Mouse (Mus musculus) midbrain, embryonic 12.5 days (tissue): ENCODE measurements around the gene Gm13288. TPM values are rescaled to one million over a fixed set of nuclear protein-coding genes. Genes with fewer than 3 reads are reported as not detected.
"Not testable (repeated sequence)": the region's sequence is repeated elsewhere in the genome, so short reads cannot be mapped to it uniquely, and the experiment has no call there.

Source experiments
- ATAC-seq: fragments of 200-750 bp; cut with Nextera tagmentation; 2 replicates; pipeline ENCODE4 v1.8.0; 2017; ENCODE audit warnings: low read depth, moderate TSS enrichment, moderate library complexity; ENCODE audit not compliant: low FRiP score
- H3K27ac ChIP-seq: fragments of 300-500 bp; sonication (generic); replicated peaks from 2 replicates; pipeline ENCODE4 v1.5.1; 2016; ENCODE audit warnings: mild to moderate bottlenecking
- H3K27me3 ChIP-seq: fragments of 300-500 bp; sonication (generic); 2 replicates; pipeline ENCODE4 v1.6.1; 2016; ENCODE audit warnings: mild to moderate bottlenecking
- H3K36me3 ChIP-seq: fragments of 300-500 bp; sonication (generic); 2 replicates; pipeline ENCODE4 v1.6.1; 2016
- H3K4me1 ChIP-seq: fragments of 300-500 bp; sonication (generic); 2 replicates; pipeline ENCODE4 v1.6.1; 2016
- H3K4me2 ChIP-seq: fragments of 300-500 bp; sonication (generic); replicated peaks from 2 replicates; pipeline ENCODE4 v1.6.1; 2016; ENCODE audit warnings: mild to moderate bottlenecking, moderate library complexity
- H3K4me3 ChIP-seq: fragments of 300-500 bp; sonication (generic); 2 replicates; pipeline ENCODE4 v1.5.1; 2016; ENCODE audit warnings: mild to moderate bottlenecking
- H3K9ac ChIP-seq: fragments of 300-500 bp; sonication (generic); replicated peaks from 2 replicates; pipeline ENCODE4 v1.6.1; 2016; ENCODE audit warnings: mild to moderate bottlenecking, moderate library complexity
- H3K9me3 ChIP-seq: fragments of 300-500 bp; sonication (generic); 2 replicates; pipeline ENCODE4 v1.6.1; 2016; ENCODE audit warnings: mild to moderate bottlenecking
- WGBS: fragments of 180-500 bp; shearing (Covaris S2); methylation state at CpG from one replicate; pipeline ENCODE4 v1.1.7; 2016; 5-methylcytosine and 5-hydroxymethylcytosine counted together
- polyA plus RNA-seq: library from polyadenylated mRNA; unstranded; fragments of >200 nt; fragmentation: Nextera tagmentation; extraction: Ambion mirVana; gene quantifications from 2 replicates; pipeline ENCODE4 v1.2.1, GENCODE M21; 2016

The Gm13288 gene
- not detected in 2 replicates for polyA plus RNA-seq

DNA sequence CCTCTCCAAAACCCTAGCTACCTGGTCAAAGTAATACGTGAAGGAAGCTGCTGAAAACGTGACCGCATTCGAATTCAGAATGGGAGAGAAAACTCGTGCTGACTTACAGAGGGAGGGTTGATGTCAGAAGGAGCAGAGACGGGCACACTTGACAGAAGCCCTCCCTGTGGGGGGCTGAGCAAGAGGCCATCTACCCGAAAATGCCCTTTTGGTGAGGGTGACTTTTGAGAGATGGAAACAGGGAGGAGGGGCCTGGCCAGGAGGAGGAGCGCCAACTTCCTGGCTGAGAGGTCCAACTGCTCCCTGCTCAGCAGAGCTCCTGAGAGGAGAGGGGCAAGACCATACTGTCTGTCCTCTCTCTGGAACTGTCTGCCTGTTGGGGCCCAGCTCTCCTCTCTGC lies at the start of gene Gm13288:
Gene Gm13288, plus strand, starts transcription at position 301 of the 400 bp plus-strand sequence.
- not testable (repeated sequence) for H3K9ac ChIP-seq, H3K27me3 ChIP-seq, H3K9me3 ChIP-seq, H3K27ac ChIP-seq, H3K36me3 ChIP-seq, ATAC-seq, H3K4me1 ChIP-seq
- peak within 1 kb of the TSS; percentile 38 for H3K4me2 ChIP-seq
- H3K4me3 ChIP-seq: peak within 1 kb of the TSS; percentile 24; the same call in 1 of the 2 replicates
- WGBS: no CpG with 5 or more reads among the region's 8 CpGs

DNA sequence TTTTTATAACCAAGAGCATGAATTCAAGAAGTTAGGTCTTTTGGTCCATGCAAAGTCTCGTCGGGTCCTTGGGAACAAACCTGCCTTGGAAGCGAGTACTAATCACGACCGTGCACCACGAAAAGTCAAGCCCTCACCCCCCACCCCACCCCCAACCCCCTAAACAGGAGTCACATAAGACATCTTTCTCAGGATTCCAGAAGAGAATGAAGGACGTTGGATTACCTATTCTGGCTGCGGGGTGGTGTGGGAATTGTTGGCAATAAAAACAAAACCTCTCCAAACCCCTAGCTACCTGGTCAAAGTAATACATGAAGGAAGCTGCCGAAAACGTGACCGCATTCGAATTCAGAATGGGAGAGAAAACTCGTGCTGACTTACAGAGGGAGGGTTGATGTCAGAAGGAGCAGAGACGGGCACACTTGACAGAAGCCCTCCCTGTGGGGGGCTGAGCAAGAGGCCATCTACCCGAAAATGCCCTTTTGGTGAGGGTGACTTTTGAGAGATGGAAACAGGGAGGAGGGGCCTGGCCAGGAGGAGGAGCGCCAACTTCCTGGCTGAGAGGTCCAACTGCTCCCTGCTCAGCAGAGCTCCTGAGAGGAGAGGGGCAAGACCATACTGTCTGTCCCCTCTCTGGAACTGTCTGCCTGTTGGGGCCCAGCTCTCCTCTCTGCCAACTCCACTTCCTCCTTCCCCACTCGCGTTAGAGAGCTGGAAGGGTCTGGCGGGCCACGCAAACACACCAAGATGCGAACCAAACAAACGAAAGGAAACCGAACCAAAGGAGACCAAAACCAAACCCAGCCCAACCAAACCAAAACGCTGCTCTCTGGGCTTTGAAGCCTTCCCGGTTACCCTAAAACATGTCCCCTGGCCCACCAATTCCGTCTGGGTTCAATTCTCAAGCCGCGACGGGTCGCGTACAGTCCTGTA lies 48.5 kb upstream of the Gm13288 start:
- H3K4me1 ChIP-seq, H3K9me3 ChIP-seq, ATAC-seq, H3K27me3 ChIP-seq, H3K36me3 ChIP-seq: not testable (repeated sequence)
- 12% methylated on average over 29 of the region's 31 CpGs for WGBS
- Histone ChIP-seq H3K27ac (peak overlapping the region; percentile 74), H3K4me3 (peak overlapping the region; percentile 49), H3K4me2 (peak overlapping the region; percentile 76), H3K9ac (peak overlapping the region; percentile 67)

DNA sequence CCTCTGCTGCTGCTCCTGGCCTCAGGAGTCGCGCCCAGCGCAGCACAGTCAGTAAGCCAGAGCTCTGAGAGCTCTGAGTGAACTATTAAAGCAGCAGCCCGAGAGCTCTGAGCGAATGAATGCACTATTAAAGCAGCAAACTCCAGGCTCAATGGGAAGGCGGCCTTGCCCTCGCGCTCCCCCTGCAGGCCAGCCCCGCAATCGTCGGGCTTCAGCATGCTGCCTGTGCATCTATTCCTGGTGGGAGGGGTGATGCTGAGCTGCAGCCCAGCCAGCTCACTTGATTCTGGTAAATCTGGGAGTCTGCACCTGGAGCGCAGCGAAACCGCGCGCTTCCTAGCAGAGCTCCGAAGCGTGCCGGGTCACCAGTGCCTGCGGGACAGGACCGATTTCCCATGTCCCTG lies 47.7 kb upstream of the Gm13288 start:
- peak overlapping the region; percentile 74 for H3K27ac ChIP-seq
- not testable (repeated sequence) for H3K9me3 ChIP-seq, H3K4me1 ChIP-seq, H3K36me3 ChIP-seq, H3K27me3 ChIP-seq
- H3K9ac ChIP-seq: peak overlapping the region; percentile 67
- peak; percentile 100 for ATAC-seq
- peak overlapping the region; percentile 76 for H3K4me2 ChIP-seq
- under 1% methylated on average over 21 of the region's 21 CpGs for WGBS
- peak overlapping the region; percentile 49 for H3K4me3 ChIP-seq

DNA sequence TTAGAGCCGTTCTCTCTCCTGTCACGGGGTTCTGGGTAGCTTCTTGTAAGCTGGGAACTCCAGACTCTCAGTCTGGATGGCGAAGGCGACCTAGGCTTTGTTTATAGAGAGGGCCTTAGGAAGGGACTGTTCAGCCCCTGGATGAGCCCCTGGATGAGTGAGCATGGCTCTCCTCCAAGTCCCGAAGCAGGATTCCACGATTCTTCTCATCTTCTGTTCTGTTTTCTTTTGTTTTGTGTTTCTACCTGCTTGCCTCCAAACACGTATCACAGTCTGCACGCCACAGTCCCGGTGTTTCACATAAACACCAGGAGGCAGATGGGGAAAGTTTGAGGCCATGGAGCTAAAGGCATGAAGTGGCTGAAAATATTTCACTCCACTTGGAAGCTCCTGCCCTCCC lies 46.6 kb upstream of the Gm13288 start:
- not testable (repeated sequence) for ATAC-seq, H3K9ac ChIP-seq, H3K27ac ChIP-seq, H3K4me1 ChIP-seq, H3K4me2 ChIP-seq, H3K36me3 ChIP-seq, H3K27me3 ChIP-seq, H3K9me3 ChIP-seq, H3K4me3 ChIP-seq
- 89% methylated on average over 9 of the region's 9 CpGs for WGBS

DNA sequence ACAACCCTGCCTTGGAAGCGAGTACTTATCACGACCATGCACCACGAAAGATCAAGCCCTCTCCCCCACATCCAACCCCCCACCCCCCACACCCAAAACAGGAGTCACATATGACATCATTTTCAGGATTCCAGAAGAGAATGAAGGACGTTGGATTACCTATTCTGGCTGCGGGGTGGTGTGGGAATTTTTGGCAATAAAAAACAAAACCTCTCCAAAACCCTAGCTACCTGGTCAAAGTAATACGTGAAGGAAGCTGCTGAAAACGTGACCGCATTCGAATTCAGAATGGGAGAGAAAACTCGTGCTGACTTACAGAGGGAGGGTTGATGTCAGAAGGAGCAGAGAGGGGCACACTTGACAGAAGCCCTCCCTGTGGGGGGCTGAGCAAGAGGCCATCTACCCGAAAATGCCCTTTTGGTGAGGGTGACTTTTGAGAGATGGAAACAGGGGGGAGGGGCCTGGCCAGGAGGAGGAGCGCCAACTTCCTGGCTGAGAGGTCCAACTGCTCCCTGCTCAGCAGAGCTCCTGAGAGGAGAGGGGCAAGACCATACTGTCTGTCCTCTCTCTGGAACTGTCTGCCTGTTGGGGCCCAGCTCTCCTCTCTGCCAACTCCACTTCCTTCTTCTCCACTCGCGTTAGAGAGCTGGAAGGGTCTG lies 45.6 kb upstream of the Gm13288 start, which contains the start of gene Gm13283:
Gene Gm13283, plus strand, starts transcription at position 510 of the 659 bp plus-strand sequence.
- WGBS: 20% methylated on average over 11 of the region's 14 CpGs
- not testable (repeated sequence) for H3K4me1 ChIP-seq, H3K36me3 ChIP-seq, H3K27ac ChIP-seq, H3K9me3 ChIP-seq, H3K27me3 ChIP-seq, ATAC-seq, H3K9ac ChIP-seq
- Histone ChIP-seq H3K4me3 (peak within 1 kb of the TSS; percentile 32), H3K4me2 (peak within 1 kb of the TSS; percentile 50)

DNA sequence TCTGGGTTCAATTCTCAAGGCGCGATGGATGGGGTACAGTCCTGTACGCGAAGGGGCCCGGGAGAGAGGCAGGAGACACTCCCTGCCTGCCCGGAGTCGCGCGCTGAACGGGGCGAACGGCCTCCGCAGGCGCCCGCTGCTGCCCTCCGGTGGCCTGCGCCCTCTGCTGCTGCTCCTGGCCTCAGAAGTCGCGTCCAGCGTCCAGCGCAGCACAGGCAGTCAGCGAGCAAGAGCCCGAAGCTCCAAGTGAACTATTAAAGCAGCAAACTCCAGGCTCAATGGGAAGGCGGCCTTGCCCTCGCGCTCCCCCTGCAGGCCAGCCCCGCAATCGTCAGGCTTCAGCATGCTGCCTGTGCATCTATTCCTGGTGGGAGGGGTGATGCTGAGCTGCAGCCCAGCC lies 44.9 kb upstream of the Gm13288 start:
- not testable (repeated sequence) for ATAC-seq, H3K9ac ChIP-seq, H3K27ac ChIP-seq, H3K4me1 ChIP-seq, H3K36me3 ChIP-seq, H3K9me3 ChIP-seq, H3K27me3 ChIP-seq
- Histone ChIP-seq H3K4me3 (peak overlapping the region; percentile 32), H3K4me2 (peak overlapping the region; percentile 50)
- WGBS: 0% methylated on average over 26 of the region's 28 CpGs

DNA sequence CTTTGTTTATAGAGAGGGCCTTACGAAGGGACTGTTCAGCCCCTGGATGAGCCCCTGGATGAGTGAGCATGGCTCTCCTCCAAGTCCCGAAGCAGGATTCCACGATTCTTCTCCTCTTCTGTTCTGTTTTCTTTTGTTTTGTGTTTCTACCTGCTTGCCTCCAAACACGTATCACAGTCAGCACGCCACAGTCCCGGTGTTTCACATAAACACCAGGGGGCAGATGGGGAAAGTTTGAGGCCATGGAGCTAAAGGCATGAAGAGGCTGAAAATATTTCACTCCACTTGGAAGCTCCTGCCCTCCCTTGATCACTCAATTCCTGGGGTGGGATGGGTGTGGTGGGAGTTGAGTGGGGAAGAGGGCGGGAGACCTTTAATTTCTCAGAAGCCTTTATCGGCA lies 43.6 kb upstream of the Gm13288 start:
- WGBS: 72% methylated on average over 6 of the region's 8 CpGs
- ATAC-seq, H3K27me3 ChIP-seq, H3K9me3 ChIP-seq, H3K4me1 ChIP-seq, H3K4me3 ChIP-seq, H3K4me2 ChIP-seq, H3K27ac ChIP-seq, H3K9ac ChIP-seq, H3K36me3 ChIP-seq: not testable (repeated sequence)

DNA sequence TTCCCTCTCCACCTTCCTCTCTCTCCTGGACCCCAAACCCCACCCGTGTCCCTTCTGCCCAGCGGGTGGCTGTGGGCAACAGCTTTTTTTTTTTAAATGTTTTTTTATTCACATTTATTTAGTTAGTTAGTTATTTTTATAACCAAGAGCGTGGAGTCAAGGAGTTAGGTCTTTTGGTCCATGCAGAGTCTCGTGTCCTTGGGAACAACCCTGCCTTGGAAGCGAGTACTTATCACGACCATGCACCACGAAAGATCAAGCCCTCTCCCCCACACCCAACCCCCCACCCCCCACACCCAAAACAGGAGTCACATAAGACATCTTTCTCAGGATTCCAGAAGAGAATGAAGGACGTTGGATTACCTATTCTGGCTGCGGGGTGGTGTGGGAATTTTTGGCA lies 43.0 kb upstream of the Gm13288 start:
- ATAC-seq, H3K4me1 ChIP-seq, H3K9me3 ChIP-seq, H3K36me3 ChIP-seq, H3K27ac ChIP-seq, H3K4me3 ChIP-seq, H3K27me3 ChIP-seq, H3K9ac ChIP-seq, H3K4me2 ChIP-seq: not testable (repeated sequence)
- 58% methylated on average over 9 of the region's 9 CpGs for WGBS

DNA sequence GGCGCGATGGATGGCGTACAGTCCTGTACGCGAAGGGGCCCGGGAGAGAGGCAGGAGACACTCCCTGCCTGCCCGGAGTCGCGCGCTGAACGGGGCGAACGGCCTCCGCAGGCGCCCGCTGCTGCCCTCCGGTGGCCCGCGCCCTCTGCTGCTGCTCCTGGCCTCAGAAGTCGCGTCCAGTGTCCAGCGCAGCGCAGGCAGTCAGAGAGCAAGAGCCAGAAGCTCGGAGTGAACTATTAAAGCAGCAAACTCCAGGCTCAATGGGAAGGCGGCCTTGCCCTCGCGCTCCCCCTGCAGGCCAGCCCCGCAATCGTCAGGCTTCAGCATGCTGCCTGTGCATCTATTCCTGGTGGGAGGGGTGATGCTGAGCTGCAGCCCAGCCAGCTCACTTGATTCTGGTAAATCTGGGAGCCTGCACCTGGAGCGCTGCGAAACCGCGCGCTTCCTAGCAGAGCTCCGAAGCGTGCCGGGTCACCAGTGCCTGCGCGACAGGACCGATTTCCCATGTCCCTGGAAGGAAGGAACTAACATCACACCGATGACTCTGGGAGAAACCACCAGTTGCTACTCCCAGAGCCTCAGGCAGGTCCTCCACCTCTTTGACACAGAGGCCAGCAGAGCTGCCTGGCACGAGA lies 41.8 kb upstream of the Gm13288 start:
- H3K4me1 ChIP-seq, ATAC-seq, H3K27ac ChIP-seq, H3K9ac ChIP-seq, H3K27me3 ChIP-seq, H3K9me3 ChIP-seq, H3K36me3 ChIP-seq: not testable (repeated sequence)
- Histone ChIP-seq H3K4me3 (peak overlapping the region; percentile 33), H3K4me2 (peak overlapping the region; percentile 52)
- WGBS: 3% methylated on average over 31 of the region's 42 CpGs

DNA sequence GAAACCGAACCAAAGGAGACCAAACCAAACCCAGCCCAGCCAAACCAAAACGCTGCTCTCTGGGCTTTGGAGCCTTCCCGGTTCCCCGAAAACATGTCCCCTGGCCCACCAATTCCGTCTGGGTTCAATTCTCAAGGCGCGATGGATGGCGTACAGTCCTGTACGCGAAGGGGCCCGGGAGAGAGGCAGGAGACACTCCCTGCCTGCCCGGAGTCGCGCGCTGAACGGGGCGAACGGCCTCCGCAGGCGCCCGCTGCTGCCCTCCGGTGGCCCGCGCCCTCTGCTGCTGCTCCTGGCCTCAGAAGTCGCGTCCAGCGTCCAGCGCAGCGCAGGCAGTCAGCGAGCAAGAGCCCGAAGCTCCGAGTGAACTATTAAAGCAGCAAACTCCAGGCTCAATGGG lies 31.8 kb upstream of the Gm13288 start, which contains the start of gene Gm13290:
Gene Gm13290, plus strand, starts transcription at position 301 of the 400 bp plus-strand sequence.
- H3K4me2 ChIP-seq, H3K4me1 ChIP-seq, H3K36me3 ChIP-seq, H3K9ac ChIP-seq, H3K9me3 ChIP-seq, H3K4me3 ChIP-seq, H3K27me3 ChIP-seq, ATAC-seq, H3K27ac ChIP-seq: not testable (repeated sequence)
- WGBS: no CpG with 5 or more reads among the region's 32 CpGs

DNA sequence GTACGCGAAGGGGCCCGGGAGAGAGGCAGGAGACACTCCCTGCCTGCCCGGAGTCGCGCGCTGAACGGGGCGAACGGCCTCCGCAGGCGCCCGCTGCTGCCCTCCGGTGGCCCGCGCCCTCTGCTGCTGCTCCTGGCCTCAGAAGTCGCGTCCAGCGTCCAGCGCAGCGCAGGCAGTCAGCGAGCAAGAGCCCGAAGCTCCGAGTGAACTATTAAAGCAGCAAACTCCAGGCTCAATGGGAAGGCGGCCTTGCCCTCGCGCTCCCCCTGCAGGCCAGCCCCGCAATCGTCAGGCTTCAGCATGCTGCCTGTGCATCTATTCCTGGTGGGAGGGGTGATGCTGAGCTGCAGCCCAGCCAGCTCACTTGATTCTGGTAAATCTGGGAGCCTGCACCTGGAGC lies 28.7 kb upstream of the Gm13288 start, which contains the start of gene Gm13289:
Gene Gm13289, plus strand, starts transcription at position 301 of the 400 bp plus-strand sequence.
- H3K4me3 ChIP-seq, H3K9ac ChIP-seq, H3K9me3 ChIP-seq, H3K36me3 ChIP-seq, H3K4me1 ChIP-seq, H3K27me3 ChIP-seq, ATAC-seq, H3K27ac ChIP-seq, H3K4me2 ChIP-seq: not testable (repeated sequence)
- WGBS: no CpG with 5 or more reads among the region's 29 CpGs

DNA sequence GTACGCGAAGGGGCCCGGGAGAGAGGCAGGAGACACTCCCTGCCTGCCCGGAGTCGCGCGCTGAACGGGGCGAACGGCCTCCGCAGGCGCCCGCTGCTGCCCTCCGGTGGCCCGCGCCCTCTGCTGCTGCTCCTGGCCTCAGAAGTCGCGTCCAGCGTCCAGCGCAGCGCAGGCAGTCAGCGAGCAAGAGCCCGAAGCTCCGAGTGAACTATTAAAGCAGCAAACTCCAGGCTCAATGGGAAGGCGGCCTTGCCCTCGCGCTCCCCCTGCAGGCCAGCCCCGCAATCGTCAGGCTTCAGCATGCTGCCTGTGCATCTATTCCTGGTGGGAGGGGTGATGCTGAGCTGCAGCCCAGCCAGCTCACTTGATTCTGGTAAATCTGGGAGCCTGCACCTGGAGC lies 25.8 kb upstream of the Gm13288 start, which contains the start of gene Gm13272:
Gene Gm13272, plus strand, starts transcription at position 301 of the 400 bp plus-strand sequence.
- H3K27me3 ChIP-seq, H3K9ac ChIP-seq, H3K36me3 ChIP-seq, H3K4me1 ChIP-seq, H3K9me3 ChIP-seq, ATAC-seq, H3K27ac ChIP-seq, H3K4me2 ChIP-seq, H3K4me3 ChIP-seq: not testable (repeated sequence)
- no CpG with 5 or more reads among the region's 29 CpGs for WGBS
